Mouse (Mus musculus): ENCODE results near the gene Emc10.
A peak's percentile ranks its signal among the peaks of the same experiment; 100 is the strongest.

Gene Emc10

DNA sequence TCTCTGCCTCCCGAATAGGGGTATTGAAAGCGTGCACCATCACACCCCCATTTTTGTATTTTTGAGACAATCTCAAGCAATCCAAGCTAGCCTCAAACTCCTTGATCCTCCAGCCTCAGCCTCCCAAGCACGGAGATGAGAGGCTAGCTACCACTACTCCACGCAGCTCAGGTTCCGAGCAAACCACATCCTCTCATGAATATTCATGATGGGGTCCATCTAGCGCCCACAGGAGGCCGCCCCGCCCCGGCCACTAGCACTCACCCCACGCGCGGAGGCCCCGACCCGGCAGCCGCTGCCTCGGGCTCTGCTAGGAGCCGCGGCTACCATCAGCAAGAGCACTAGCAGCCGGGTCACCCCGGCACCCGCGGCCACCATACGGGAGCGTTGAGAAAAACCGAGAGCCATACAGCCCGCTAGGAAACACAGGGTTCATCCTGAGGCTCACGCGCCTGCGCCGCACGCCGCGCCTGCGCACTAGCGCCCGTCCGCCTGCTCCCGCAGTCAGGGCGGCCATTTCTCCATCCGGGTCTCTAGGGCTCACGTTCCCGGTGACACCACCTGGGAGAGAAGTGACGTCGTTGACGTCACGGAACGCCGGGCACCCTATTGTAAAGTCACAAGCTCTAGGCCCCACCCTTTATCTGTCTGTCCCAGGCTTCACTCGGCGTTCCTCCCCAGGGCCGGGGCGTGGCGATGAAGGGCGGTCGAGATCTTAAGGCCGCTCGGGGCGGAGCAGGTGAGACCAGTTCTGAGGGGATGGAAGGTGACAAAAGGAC, at the start of gene Emc10, which contains the start of gene Fam71e1:
Gene Emc10 (minus strand): TSS at position 538 of the 779 bp plus-strand sequence.
Gene Fam71e1 (plus strand): TSS at position 590 of the 779 bp plus-strand sequence.
- peak; percentile 99 for DNase-seq

- no peak for DNase-seq
These were observed 46.7 kb upstream of the Emc10 start for GRCm38 (mm10) chr7:44543071-44543470.

- no peak for DNase-seq
These were observed 46.2 kb upstream of the Emc10 start for GRCm38 (mm10) chr7:44542555-44542954.

DNA sequence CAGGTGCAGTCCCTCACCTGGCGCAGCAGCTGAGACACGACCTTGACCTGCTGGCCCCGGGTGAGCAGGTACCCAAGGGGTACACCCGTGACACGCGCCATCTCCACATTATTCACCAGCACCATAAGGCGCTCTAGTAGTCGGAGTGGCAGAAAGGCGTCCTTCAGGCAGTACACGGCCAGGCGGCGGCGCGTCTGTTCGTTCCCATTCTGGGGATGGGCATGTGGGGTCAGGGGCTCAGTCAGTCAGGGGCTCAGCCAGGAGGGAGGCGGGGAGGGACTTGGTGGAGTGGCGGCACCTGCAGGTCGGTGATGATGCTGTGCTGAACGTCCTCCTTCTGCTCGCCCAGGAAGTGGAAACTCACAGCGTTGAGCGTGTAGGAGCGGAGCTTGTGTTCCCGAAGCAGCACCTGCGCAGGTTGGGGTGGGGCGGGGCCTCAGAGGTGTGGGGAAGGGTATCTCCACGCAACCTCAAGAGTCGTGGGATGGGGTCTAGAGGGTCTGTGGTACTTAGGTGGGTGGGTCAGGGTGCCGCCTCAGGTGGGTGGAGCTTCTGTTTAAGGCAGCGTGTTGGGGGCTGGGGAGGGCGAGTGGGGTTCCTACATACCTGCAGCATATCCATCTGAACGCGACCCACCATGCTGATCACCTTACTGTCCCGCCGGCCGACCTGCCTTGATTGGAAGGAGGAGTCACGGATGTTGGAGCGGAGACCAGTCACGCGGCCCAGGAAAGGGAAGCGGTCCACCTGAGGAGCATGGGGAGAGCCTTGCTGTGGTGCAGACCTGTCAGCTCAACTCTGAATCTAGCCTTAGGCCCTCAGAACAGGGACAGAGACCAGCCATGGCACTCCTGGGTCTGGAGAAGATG, 42.7 kb upstream of the Emc10 start:
- no peak for DNase-seq

- peak; percentile 81 for DNase-seq
These were observed 41.2 kb upstream of the Emc10 start for GRCm38 (mm10) chr7:44537496-44537895.

DNA sequence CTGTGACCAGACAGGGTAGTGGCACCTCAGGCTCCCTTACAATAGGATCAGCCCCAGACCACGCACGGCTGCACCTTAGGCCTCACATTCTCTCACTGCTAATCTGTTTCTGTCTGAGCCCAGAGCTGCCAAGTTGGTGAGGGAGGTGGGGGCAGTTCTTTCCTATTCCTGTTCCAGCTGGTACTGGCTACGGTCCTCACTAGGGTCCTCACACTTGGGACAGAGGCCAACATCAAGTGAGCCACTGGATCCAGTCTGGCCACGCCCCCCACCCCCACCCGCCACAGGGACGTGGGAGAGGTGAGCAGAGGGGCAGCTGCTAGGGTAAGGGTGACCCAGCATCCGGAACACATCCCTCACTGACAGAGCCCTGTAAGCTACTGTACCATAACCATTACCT, 40.7 kb upstream of the Emc10 start:
- DNase-seq = no peak

DNA sequence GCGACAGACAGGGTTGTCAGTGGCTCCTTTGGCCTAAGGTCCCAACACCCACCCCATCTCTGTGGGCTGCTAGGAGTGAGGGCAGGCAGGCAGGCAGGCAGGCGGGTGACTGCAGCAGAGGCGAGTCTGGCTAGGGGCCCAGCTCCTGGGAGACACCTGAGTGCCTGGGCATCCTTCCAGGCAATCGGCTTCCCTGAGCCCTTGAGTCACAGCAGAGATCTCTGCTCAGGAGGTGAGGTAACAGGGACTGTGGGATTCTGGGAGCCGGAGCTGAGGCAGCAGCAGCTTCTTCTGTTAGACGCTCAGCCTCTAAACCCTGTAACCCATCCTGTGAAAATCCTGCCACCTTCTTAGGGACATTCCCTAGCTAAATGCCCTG, 40.2 kb upstream of the Emc10 start:
- peak; percentile 86 for DNase-seq

DNA sequence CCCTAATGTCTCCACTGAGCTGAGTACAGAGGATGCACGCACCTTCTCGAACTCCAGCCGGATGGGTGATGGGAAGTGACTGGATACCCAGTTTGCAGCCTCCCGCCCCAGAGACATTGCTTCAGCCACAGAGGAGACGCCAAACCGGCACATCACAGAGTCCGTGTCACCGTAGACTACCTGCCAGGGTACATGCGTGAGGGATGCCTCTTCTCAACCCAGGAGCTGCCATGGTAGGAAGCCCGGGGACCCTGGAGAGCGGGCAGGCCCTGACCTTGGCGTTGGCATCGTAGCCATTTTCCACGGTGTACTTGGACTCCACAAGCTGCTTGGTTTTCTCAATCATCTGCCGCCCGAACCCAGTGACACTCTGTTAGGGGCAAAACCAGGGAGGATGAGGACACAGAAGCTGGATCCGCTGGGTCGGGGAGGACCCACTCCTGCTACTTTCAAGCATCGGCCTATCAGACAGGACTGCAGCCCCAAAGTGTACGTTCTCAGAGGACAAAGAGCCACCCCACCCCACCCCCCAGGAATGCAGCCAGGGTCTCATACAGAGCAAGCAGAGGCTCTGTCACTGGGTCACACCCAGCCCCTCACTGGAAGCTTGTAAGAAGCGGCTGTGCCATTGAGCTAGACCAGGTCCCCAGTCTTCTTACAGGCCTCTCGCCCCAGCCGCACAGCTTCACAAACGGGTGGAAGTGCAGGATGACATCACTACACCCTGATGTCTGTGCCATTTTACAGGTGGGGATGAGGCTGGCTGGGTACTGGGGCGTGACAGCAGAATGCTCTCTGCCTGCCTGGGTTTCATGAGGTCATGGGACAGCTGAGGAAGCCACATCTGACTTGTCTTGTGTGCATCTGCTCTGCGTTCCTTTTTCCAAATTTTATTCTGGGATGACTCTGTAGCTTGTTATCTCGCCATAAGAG, 39.6 kb upstream of the Emc10 start:
- DNase-seq = no peak

- DNase-seq = no peak
These were observed 38.5 kb upstream of the Emc10 start for GRCm38 (mm10) chr7:44534656-44535441.

DNA sequence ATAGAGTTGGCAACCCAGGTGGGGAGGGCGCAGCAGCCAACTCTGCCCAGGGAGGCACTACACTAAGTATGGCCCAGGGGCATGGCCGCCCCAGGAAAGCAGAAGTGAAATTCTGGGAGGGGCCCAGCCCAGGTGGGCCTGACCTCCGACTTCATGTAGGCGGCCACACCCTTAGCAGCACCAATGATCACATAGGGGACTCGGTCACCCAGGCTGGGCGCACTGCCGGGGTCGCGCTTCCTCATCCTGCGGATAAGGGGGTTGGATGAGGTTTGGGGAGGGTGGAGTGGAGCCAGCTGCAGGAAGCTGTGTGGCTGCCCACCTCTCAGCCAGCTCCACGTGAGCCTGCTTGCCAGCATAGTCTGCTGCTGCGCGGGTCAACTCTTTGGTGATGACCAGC, 37.9 kb upstream of the Emc10 start:
- no peak for DNase-seq

- no peak for DNase-seq
These were observed 37.4 kb upstream of the Emc10 start for GRCm38 (mm10) chr7:44533746-44534045.

GRCm38 (mm10) chr7:44532918-44533745, 36.8 kb upstream of the Emc10 start:
- no peak for DNase-seq

GRCm38 (mm10) chr7:44531946-44532732, 35.8 kb upstream of the Emc10 start, which contains the start of gene Spib:
Spib (minus strand) TSS chr7:44532071.
- DNase-seq = no peak

DNA sequence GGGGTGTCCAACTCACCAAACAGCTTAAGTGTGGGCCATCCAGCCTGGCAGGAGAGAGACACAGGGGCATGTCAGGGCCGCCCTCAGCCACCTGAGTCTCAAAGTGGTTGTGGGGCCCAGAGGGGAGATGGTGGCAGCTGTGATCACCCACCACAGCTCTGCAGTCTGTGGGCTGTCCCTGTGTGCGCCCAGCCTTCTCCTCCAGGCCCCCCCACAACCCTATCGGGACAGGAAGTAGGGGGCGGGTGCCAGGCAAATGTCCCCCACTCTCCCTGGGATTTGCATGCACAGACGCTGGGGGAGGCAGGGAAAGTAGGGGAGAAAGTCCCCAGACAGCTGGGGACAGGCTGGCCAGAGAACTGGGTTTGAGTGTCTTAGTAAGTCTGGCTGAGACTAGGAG, 34.9 kb upstream of the Emc10 start:
- DNase-seq = no peak

DNA sequence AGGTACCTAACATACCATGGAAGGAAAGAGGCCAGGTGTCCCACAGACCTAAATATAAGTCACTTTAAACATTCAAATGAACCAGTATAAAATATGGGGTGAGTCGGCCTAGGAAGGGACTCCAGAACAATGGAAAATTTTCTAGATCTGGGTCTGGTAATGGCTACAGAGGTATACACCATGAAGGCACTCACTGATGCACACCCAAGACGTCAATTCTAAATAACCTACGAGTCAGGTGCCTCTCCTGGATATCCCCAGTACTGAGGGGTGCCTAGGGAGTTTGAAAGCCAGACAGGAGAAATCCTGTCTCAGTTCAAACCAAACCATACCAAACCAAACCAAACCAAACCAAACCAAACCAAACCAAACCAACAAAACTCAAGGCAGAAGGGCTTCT, 34.2 kb upstream of the Emc10 start:
- no peak for DNase-seq

DNA sequence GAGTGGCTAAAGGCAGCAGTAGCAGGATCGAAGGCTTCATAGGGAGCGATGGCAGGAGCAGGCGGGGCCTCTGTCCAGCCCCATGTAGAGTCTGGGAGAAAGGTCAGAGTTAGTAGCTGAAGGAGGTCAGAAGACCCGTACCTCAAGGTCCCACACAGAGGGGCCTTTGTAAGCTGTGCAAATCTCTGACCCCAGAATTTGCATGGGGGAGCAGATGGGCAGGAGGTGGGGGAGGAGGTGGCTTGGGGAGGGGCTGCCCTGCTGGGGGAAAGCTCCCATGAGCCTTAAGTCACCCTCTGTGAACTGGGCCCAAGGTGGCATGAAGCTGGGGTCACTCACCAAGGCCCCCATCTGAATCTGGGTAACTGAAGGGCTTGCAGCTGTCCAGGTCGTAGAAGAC, 33.2 kb upstream of the Emc10 start:
- DNase-seq = no peak

DNA sequence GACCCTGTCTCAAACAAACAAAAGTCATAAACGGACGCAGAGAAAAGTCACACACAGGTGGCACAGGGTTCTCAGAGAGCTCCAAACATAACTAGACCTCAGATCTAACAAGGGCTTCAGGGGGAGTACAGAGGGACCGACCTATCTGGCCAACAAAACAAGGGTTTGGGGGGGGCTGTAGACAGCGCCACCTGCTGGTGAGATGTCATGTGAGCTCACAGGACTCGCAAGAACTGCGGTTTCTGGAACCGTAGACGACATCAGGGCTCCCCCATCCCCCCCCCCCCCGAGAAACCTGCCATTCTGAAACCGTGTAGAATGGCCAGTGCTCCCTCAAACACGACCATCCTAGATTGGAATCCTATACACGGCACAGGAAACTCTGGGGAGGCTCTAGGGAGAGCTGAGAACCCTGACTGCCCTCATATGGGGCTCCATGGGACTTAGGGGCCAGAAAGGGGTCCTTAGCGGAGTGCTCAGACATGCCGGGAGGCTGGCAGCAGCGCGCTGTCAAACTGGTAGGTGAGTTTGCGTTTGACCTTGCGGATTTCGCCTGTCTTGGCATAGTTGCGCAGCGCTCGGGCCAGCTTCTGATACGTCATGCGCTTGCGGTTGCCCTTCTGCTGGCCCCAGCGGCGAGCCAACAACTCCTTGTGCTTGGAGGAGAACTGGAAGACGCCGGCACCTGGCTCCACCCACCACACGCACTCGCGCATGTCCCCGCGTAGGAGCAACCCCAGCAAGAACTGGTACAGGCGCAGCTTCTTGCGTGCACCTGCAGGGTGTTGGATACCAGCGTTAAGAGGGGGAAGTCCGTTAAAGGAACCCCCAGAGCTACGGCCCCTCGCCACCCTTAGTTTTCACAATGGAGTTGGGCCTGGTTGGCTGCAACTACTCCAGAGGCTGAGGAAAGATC, 31.4 kb upstream of the Emc10 start:
- DNase-seq = peak; percentile 87

DNA sequence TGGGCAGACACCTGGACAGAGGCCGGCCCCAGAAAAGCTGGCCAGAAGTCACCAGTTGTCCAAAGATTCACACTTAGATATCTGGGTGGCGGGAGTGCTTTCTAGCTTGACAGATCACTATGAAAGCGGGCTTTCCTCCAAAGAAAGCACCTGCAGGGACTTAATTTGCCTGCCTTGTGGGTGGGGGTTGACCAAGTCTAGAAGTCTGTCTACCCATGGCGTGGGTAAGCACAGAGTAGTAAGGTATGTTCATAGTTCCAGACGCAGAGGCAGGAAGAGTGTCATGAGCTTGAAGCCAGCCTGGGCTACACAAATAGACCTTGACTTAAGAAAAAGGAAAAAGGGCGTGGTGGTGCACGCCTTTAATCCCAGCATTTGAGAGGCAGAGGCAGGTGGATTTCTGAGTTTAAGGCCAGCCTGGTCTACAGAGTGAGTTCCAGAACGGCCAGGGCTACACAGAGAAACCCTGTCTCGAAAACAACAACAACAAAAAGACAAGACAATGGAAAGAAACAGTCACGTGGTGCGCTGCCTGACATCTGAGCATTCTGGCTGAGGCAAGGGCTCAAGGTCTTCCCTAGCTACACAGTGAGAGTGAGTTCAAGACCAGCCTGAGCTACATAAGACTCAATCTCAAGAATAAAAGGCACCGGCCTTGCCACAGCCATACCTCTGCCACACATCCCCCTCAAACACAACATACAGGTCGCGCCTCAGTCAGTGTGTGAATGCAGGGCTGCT, 30.3 kb upstream of the Emc10 start:
- DNase-seq = no peak

Data from cerebellum, adult 11-12 months (tissue).